Comparison of ENCODE assay signal across 8 mouse cellular contexts in the genomic region with DNA sequence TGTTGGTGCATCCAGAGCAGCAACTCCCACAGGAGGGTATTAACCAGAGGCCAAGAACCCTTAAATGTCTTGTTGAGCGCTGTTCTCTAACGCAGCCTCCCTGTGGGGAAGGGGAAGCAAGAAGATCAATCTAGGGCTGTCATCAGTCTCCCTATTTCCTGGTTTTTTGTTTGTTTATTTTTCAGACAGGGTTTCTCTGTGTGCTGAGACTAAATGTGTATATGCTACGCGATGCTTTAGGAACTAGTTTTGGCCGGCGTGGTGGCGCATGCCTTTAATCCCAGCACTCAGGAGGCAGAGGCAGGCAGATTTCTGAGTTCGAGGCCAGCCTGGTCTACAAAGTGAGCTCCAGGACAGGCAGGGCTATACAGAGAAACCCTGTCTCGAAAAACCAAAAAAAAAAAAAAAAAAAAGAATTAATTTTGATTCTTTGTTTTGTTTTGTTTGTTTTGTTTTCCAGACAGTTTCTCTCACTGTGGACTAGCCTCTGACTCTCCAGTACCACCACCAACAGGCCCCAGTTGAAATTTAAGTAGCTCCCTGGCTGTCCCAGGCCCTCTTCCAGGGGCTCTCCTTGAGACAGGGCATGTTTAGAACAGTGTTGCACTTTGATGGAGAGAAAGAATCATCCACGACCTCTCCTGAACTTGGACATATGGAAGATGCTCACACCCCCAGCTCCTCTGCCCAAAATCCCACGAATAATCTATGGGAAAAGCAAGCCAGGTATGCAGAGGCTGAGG. TPM values are rescaled to one million over a fixed set of nuclear protein-coding genes. Genes with fewer than 3 reads are reported as not detected.
DNase-seq lines count a peak whose midpoint lies in the region; ATAC-seq and TF ChIP-seq lines count a peak whose summit lies in the region.
"Had no signal": no experiment of that assay in that cellular context is flagged by ENCODE, and none has a peak within 500 bp of the region (broad histone marks: within the 10 kb centered on the region; RNA-seq: fewer than 3 reads in every experiment).

No protein-coding gene starts in this region.

- WGBS in kidney, postnatal 0 days: 74% methylated on average over 11 of the region's 11 CpGs
- WGBS in forebrain, embryonic 12.5 days: 84% methylated on average over 11 of the region's 11 CpGs
- WGBS in limb, embryonic 10.5 days: 82% methylated on average over 11 of the region's 11 CpGs
- WGBS in neural tube, embryonic 14.5 days: 83% methylated on average over 11 of the region's 11 CpGs

- H3K9me3 ChIP-seq in kidney, postnatal 0 days (replicated peaks; ENCODE audit: low read length): no peaks in the 10 kb centered on the region
- no peaks in the 10 kb centered on the region for H3K9me3 ChIP-seq in forebrain, embryonic 12.5 days
- no peaks in the 10 kb centered on the region for H3K9me3 ChIP-seq in limb, embryonic 10.5 days (replicated peaks)
- no peaks in the 10 kb centered on the region for H3K9me3 ChIP-seq in neural tube, embryonic 14.5 days (ENCODE audit: control insufficient read depth, low read length)

- TF ChIP-seq CTCF in kidney, postnatal 0 days (IDR thresholded peaks at IDR 0.05; ENCODE audit: low read depth): no peak

- DNase-seq in kidney, postnatal 0 days (ENCODE audit: low spot score): no peak
- DNase-seq in kidney, postnatal 36 days: no peak
- no peak for DNase-seq in limb, embryonic 10.5 days (ENCODE audit: low spot score)
- DNase-seq in right cerebral cortex, adult 18-20 months: no peak
- DNase-seq in gastrocnemius, postnatal 36 days: no peak
- DNase-seq: right cerebral cortex, postnatal 25 days had no signal

- 0 out of 2 replicates have a peak, but pooled peaks cover 4% of the 10 kb centered on the region for H3K36me3 ChIP-seq in kidney, postnatal 0 days (ENCODE audit: insufficient read depth, low read length)
- H3K36me3 ChIP-seq in forebrain, embryonic 12.5 days (replicated peaks): peaks cover 10% of the 10 kb centered on the region
- peaks cover 20% of the 10 kb centered on the region for H3K36me3 ChIP-seq in limb, embryonic 10.5 days
- H3K36me3 ChIP-seq in neural tube, embryonic 14.5 days (ENCODE audit: control insufficient read depth, insufficient read depth, low read length): peaks cover 5% of the 10 kb centered on the region

- H3K4me2 ChIP-seq in kidney, postnatal 0 days (ENCODE audit: low read length): peak overlapping the region; percentile 73
- peak overlapping the region; percentile 96 for H3K4me2 ChIP-seq in forebrain, embryonic 12.5 days
- peak overlapping the region; percentile 95 for H3K4me2 ChIP-seq in neural tube, embryonic 14.5 days (ENCODE audit: low read depth, low read length)

- H3K4me1 ChIP-seq in kidney, postnatal 0 days (replicated peaks; ENCODE audit: insufficient read depth, low read length): peaks cover 13% of the 10 kb centered on the region
- peaks cover 30% of the 10 kb centered on the region for H3K4me1 ChIP-seq in forebrain, embryonic 12.5 days
- peaks cover 49% of the 10 kb centered on the region for H3K4me1 ChIP-seq in limb, embryonic 10.5 days
- peaks cover 12% of the 10 kb centered on the region for H3K4me1 ChIP-seq in neural tube, embryonic 14.5 days (ENCODE audit: control insufficient read depth, insufficient read depth, low read length)

- ATAC-seq in kidney, postnatal 0 days (replicated peaks; ENCODE audit: low FRiP score, low read depth): no peak
- ATAC-seq in forebrain, embryonic 12.5 days (ENCODE audit: low FRiP score): no peak
- ATAC-seq in neural tube, embryonic 14.5 days (ENCODE audit: low read depth): no peak

- intact Hi-C loops in gastrocnemius, postnatal 36 days (cut with DNase I): loop anchor here (2.0 kb wide), 1 partner anchor 41 kb away; a partner anchor contains a TSS

- H3K27me3 ChIP-seq in kidney, postnatal 0 days (ENCODE audit: insufficient read depth, low read length): no peaks in the 10 kb centered on the region
- H3K27me3 ChIP-seq in forebrain, embryonic 12.5 days: no peaks in the 10 kb centered on the region
- H3K27me3 ChIP-seq in limb, embryonic 10.5 days (ENCODE audit: low read depth, poor library complexity, severe bottlenecking): no peaks in the 10 kb centered on the region
- no peaks in the 10 kb centered on the region for H3K27me3 ChIP-seq in neural tube, embryonic 14.5 days (ENCODE audit: control insufficient read depth, insufficient read depth, low read length)

- no peak overlapping the region for H3K4me3 ChIP-seq in kidney, postnatal 0 days (replicated peaks; ENCODE audit: low read depth, low read length)
- peak overlapping the region; percentile 61; the same call in 1 of the 2 replicates for H3K4me3 ChIP-seq in forebrain, embryonic 12.5 days (replicated peaks)
- H3K4me3 ChIP-seq in limb, embryonic 10.5 days: peak overlapping the region; percentile 92
- H3K4me3 ChIP-seq in neural tube, embryonic 14.5 days (ENCODE audit: low read depth, low read length): peak overlapping the region; percentile 75

- H3K9ac ChIP-seq in kidney, postnatal 0 days (ENCODE audit: low read depth, low read length): no peak overlapping the region
- 0 out of 2 replicates have a peak overlapping the region, but pooled peaks have one; percentile 55 for H3K9ac ChIP-seq in forebrain, embryonic 12.5 days
- H3K9ac ChIP-seq in neural tube, embryonic 14.5 days (replicated peaks; ENCODE audit: low read depth, low read length): no peak overlapping the region; the same call in 1 of the 2 replicates

- H3K27ac ChIP-seq in kidney, postnatal 0 days: peak overlapping the region; percentile 84
- H3K27ac ChIP-seq in forebrain, embryonic 12.5 days: no peak overlapping the region
- peak overlapping the region; percentile 92; the same call in 1 of the 2 replicates for H3K27ac ChIP-seq in limb, embryonic 10.5 days
- H3K27ac ChIP-seq in neural tube, embryonic 14.5 days (ENCODE audit: low read depth, low read length): 0 out of 2 replicates have a peak overlapping the region, but pooled peaks have one; percentile 91

RNA-seq across cellular contexts. Expression of a gene that starts 1.3 kb away (rescaled TPM):
- polyA plus RNA-seq in kidney, postnatal 0 days (2015; fragmentation: Nextera tagmentation; extraction: Ambion mirVana): 106 and 119 TPM in 2 replicates
- polyA plus RNA-seq in forebrain, embryonic 12.5 days (2016; fragmentation: Nextera tagmentation; extraction: Ambion mirVana): 51.6 and 55.5 TPM in 2 replicates
- polyA plus RNA-seq in limb, embryonic 10.5 days (2016; fragmentation: Nextera tagmentation; extraction: Ambion mirVana): 69.3 and 69.6 TPM in 2 replicates
- polyA plus RNA-seq in neural tube, embryonic 14.5 days (2014; fragmentation: Nextera tagmentation; extraction: Ambion mirVana): 65.3 and 73.9 TPM in 2 replicates
- total RNA-seq in gastrocnemius, postnatal 36 days (2021): 10 to 100 TPM; 28.9 to 32.2 TPM

RNA-seq across cellular contexts. Expression of a gene that starts 5.0 kb away (rescaled TPM):
- polyA plus RNA-seq in kidney, postnatal 0 days (2015; fragmentation: Nextera tagmentation; extraction: Ambion mirVana): 128 and 138 TPM in 2 replicates
- 7.7 and 9.8 TPM in 2 replicates for polyA plus RNA-seq in forebrain, embryonic 12.5 days (2016; fragmentation: Nextera tagmentation; extraction: Ambion mirVana)
- 13.6 and 22.0 TPM in 2 replicates for polyA plus RNA-seq in limb, embryonic 10.5 days (2016; fragmentation: Nextera tagmentation; extraction: Ambion mirVana)
- polyA plus RNA-seq in neural tube, embryonic 14.5 days (2014; fragmentation: Nextera tagmentation; extraction: Ambion mirVana): 15.7 and 22.4 TPM in 2 replicates
- 100 to 1,000 TPM in 1 of 2 experiments, 10 to 100 TPM in 1; 87.2 to 102 TPM for total RNA-seq in gastrocnemius, postnatal 36 days (2021)

RNA-seq across cellular contexts. Expression of a gene that starts 7.1 kb away (rescaled TPM):
- 0.38 and 0.51 TPM in 2 replicates for polyA plus RNA-seq in kidney, postnatal 0 days (2015; fragmentation: Nextera tagmentation; extraction: Ambion mirVana)
- polyA plus RNA-seq in forebrain, embryonic 12.5 days (2016; fragmentation: Nextera tagmentation; extraction: Ambion mirVana): 0.66 and 0.79 TPM in 2 replicates
- 2.6 and 5.6 TPM in 2 replicates for polyA plus RNA-seq in limb, embryonic 10.5 days (2016; fragmentation: Nextera tagmentation; extraction: Ambion mirVana)
- polyA plus RNA-seq in neural tube, embryonic 14.5 days (2014; fragmentation: Nextera tagmentation; extraction: Ambion mirVana): 0.30 and 0.67 TPM in 2 replicates
- total RNA-seq in gastrocnemius, postnatal 36 days (2021): under 1 TPM; 0.59 to 0.69 TPM

RNA-seq across cellular contexts. Expression of a gene that starts 12.3 kb away (rescaled TPM):
- polyA plus RNA-seq in kidney, postnatal 0 days (2015; fragmentation: Nextera tagmentation; extraction: Ambion mirVana): 10.6 and 10.7 TPM in 2 replicates
- polyA plus RNA-seq in forebrain, embryonic 12.5 days (2016; fragmentation: Nextera tagmentation; extraction: Ambion mirVana): 38.2 and 41.1 TPM in 2 replicates
- 45.5 and 46.2 TPM in 2 replicates for polyA plus RNA-seq in limb, embryonic 10.5 days (2016; fragmentation: Nextera tagmentation; extraction: Ambion mirVana)
- 10.5 and 12.1 TPM in 2 replicates for polyA plus RNA-seq in neural tube, embryonic 14.5 days (2014; fragmentation: Nextera tagmentation; extraction: Ambion mirVana)
- total RNA-seq in gastrocnemius, postnatal 36 days (2021): 1 to 10 TPM in 1 of 2 experiments, under 1 TPM in 1; 0.39 to 1.6 TPM

RNA-seq across cellular contexts. Expression of a gene that starts 28.9 kb away (rescaled TPM):
- polyA plus RNA-seq in kidney, postnatal 0 days (2015; fragmentation: Nextera tagmentation; extraction: Ambion mirVana): 21.1 and 22.4 TPM in 2 replicates
- 20.9 and 23.4 TPM in 2 replicates for polyA plus RNA-seq in forebrain, embryonic 12.5 days (2016; fragmentation: Nextera tagmentation; extraction: Ambion mirVana)
- 30.8 and 32.6 TPM in 2 replicates for polyA plus RNA-seq in limb, embryonic 10.5 days (2016; fragmentation: Nextera tagmentation; extraction: Ambion mirVana)
- 6.6 and 10.4 TPM in 2 replicates for polyA plus RNA-seq in neural tube, embryonic 14.5 days (2014; fragmentation: Nextera tagmentation; extraction: Ambion mirVana)
- 10 to 100 TPM; 63.4 to 68.4 TPM for total RNA-seq in gastrocnemius, postnatal 36 days (2021)
